In genomic region chr3:95893126-95893525, GRCm38 (mm10) we compare ENCODE assay signal across 8 mouse cellular contexts. TPM values are rescaled to one million over a fixed set of nuclear protein-coding genes. Genes with fewer than 3 reads are reported as not detected.
DNase-seq lines count a peak whose midpoint lies in the region; ATAC-seq and TF ChIP-seq lines count a peak whose summit lies in the region.

No protein-coding gene starts in this region.

- ATAC-seq in forebrain, embryonic 16.5 days, result peak; percentile 2; the same call in 1 of the 2 replicates
- no peak for ATAC-seq in liver, embryonic 11.5 days (replicated peaks; ENCODE audit: low FRiP score)
- 0 out of 2 replicates have a peak, but pooled peaks have one; percentile 5 for ATAC-seq in neural tube, embryonic 13.5 days (ENCODE audit: low read depth)

- H3K9me3 ChIP-seq in forebrain, embryonic 16.5 days (ENCODE audit: control insufficient read depth, low read length), result no peaks in the 10 kb centered on the region
- no peaks in the 10 kb centered on the region for H3K9me3 ChIP-seq in liver, embryonic 11.5 days (ENCODE audit: control insufficient read depth, low read length)
- H3K9me3 ChIP-seq in neural tube, embryonic 13.5 days, result no peaks in the 10 kb centered on the region

- WGBS in liver, adult 2 months, result 36% methylated on average over 7 of the region's 7 CpGs
- WGBS in forebrain, embryonic 16.5 days, result 28% methylated on average over 7 of the region's 7 CpGs
- WGBS in liver, embryonic 11.5 days, result 16% methylated on average over 7 of the region's 7 CpGs
- 12% methylated on average over 7 of the region's 7 CpGs for WGBS in neural tube, embryonic 13.5 days

- peak overlapping the region; percentile 4; the same call in 1 of the 2 replicates for H3K27ac ChIP-seq in liver, adult 2 months (replicated peaks; ENCODE audit: insufficient read depth, low read depth, low read length)
- H3K27ac ChIP-seq in forebrain, embryonic 16.5 days (ENCODE audit: low read length), result peak overlapping the region; percentile 71
- peak overlapping the region; percentile 65; the same call in 1 of the 2 replicates for H3K27ac ChIP-seq in liver, embryonic 11.5 days (ENCODE audit: low read depth, low read length)
- H3K27ac ChIP-seq in neural tube, embryonic 13.5 days (replicated peaks), result peak overlapping the region; percentile 83

- no peak for TF ChIP-seq POLR2A in liver, adult 2 months (IDR thresholded peaks at IDR 0.05; ENCODE audit: extremely low read depth, insufficient read depth, low read length)

- H3K4me3 ChIP-seq in liver, adult 2 months (ENCODE audit: insufficient read depth, low read depth, low read length), result peak overlapping the region; percentile 13; the same call in 1 of the 2 replicates
- H3K4me3 ChIP-seq in forebrain, embryonic 16.5 days (replicated peaks; ENCODE audit: low read length), result peak overlapping the region; percentile 75
- peak overlapping the region; percentile 66 for H3K4me3 ChIP-seq in liver, embryonic 11.5 days (ENCODE audit: low read depth, low read length)
- peak overlapping the region; percentile 76 for H3K4me3 ChIP-seq in neural tube, embryonic 13.5 days

- DNase-seq in liver, adult 2 months (ENCODE audit: extremely low read depth, low read depth, low spot score), result no peak
- no peak for DNase-seq in liver
- DNase-seq in liver, embryonic 11.5 days (ENCODE audit: low spot score), result no peak
- DNase-seq in layer of hippocampus, postnatal 14 days (ENCODE audit: low spot score in 2 of 2), result no peak
- DNase-seq in left cerebral cortex, postnatal 25 days (ENCODE audit: low spot score in 2 of 2), result no peak
- DNase-seq in adrenal gland, postnatal 25 days, result no peak

- peaks cover 8% of the 10 kb centered on the region for H3K4me1 ChIP-seq in liver, adult 2 months (ENCODE audit: control insufficient read depth, insufficient read depth, low read length)
- H3K4me1 ChIP-seq in forebrain, embryonic 16.5 days (replicated peaks; ENCODE audit: control insufficient read depth, insufficient read depth, low read length), result peaks cover 12% of the 10 kb centered on the region
- peaks cover 23% of the 10 kb centered on the region for H3K4me1 ChIP-seq in liver, embryonic 11.5 days (replicated peaks; ENCODE audit: control insufficient read depth, insufficient read depth, low read length)
- peaks cover 33% of the 10 kb centered on the region for H3K4me1 ChIP-seq in neural tube, embryonic 13.5 days (replicated peaks)

- H3K79me2 ChIP-seq in liver, adult 2 months (ENCODE audit: control insufficient read depth, insufficient read depth, low read length), result no peaks in the 10 kb centered on the region

- intact Hi-C loops in left cerebral cortex, postnatal 25 days (cut with DNase I), result loop anchor here (1.0 kb wide), 1 partner anchor 11 kb away; the partner anchor contains the start of gene Ciart

- TF ChIP-seq CTCF in liver, adult 2 months (IDR thresholded peaks at IDR 0.05; ENCODE audit: low read depth, low read length), result no peak

- H3K36me3 ChIP-seq in liver, adult 2 months (ENCODE audit: control insufficient read depth, insufficient read depth, low read length), result no peaks in the 10 kb centered on the region; the same call in 1 of the 2 replicates
- H3K36me3 ChIP-seq in forebrain, embryonic 16.5 days (ENCODE audit: control insufficient read depth, insufficient read depth), result no peaks in the 10 kb centered on the region
- no peaks in the 10 kb centered on the region for H3K36me3 ChIP-seq in liver, embryonic 11.5 days (ENCODE audit: control insufficient read depth, insufficient read depth, low read length)
- H3K36me3 ChIP-seq in neural tube, embryonic 13.5 days, result peaks cover 7% of the 10 kb centered on the region; the same call in 1 of the 2 replicates

- H3K9ac ChIP-seq in liver, adult 2 months (ENCODE audit: low read depth, low read length), result no peak overlapping the region
- peak overlapping the region; percentile 76 for H3K9ac ChIP-seq in forebrain, embryonic 16.5 days (replicated peaks; ENCODE audit: low read depth, low read length)
- peak overlapping the region; percentile 61 for H3K9ac ChIP-seq in liver, embryonic 11.5 days (ENCODE audit: low read depth, low read length)
- peak overlapping the region; percentile 65 for H3K9ac ChIP-seq in neural tube, embryonic 13.5 days

- peak overlapping the region; percentile 71 for H3K4me2 ChIP-seq in forebrain, embryonic 16.5 days (ENCODE audit: low read length)
- H3K4me2 ChIP-seq in liver, embryonic 11.5 days, result peak overlapping the region; percentile 81
- peak overlapping the region; percentile 90 for H3K4me2 ChIP-seq in neural tube, embryonic 13.5 days

- H3K27me3 ChIP-seq in liver, adult 2 months (ENCODE audit: control insufficient read depth, insufficient read depth, low read length), result no peaks in the 10 kb centered on the region
- no peaks in the 10 kb centered on the region for H3K27me3 ChIP-seq in forebrain, embryonic 16.5 days (replicated peaks; ENCODE audit: control insufficient read depth, insufficient read depth, low read length)
- no peaks in the 10 kb centered on the region for H3K27me3 ChIP-seq in liver, embryonic 11.5 days (replicated peaks; ENCODE audit: control insufficient read depth, insufficient read depth, low read length)
- no peaks in the 10 kb centered on the region for H3K27me3 ChIP-seq in neural tube, embryonic 13.5 days

RNA-seq across cellular contexts. Expression of gene Aph1a, which starts 0.6 kb away (rescaled TPM):
- 36.2 and 43.2 TPM in 2 replicates for total RNA-seq in liver, adult 2 months (2014; rRNA removed)
- polyA plus RNA-seq in liver, adult 2 months (2012; rRNA removed), result 181 and 255 TPM in 2 replicates
- 35.6 and 35.9 TPM in 2 replicates for polyA plus RNA-seq in forebrain, embryonic 16.5 days (2015; fragmentation: Nextera tagmentation; extraction: Ambion mirVana)
- 34.3 and 35.1 TPM in 2 replicates for polyA plus RNA-seq in liver, embryonic 11.5 days (2014; fragmentation: Nextera tagmentation; extraction: Ambion mirVana)
- 27.3 and 33.3 TPM in 2 replicates for polyA plus RNA-seq in neural tube, embryonic 13.5 days (2015; fragmentation: Nextera tagmentation; extraction: Ambion mirVana)
- total RNA-seq in layer of hippocampus, postnatal 14 days (2021), result 10 to 100 TPM; 76.1 to 83.5 TPM
- 10 to 100 TPM; 69.0 to 78.5 TPM for total RNA-seq in left cerebral cortex, postnatal 25 days (2021)
- 93.3 and 145 TPM in 2 replicates for total RNA-seq in adrenal gland, postnatal 25 days (2021)

RNA-seq across cellular contexts. Expression of gene BC028528, which starts 1.3 kb away (rescaled TPM):
- 3.7 and 5.3 TPM in 2 replicates for total RNA-seq in liver, adult 2 months (2014; rRNA removed)
- 0.72 and 0.98 TPM in 2 replicates for polyA plus RNA-seq in liver, adult 2 months (2012; rRNA removed)
- 13.8 and 14.4 TPM in 2 replicates for polyA plus RNA-seq in forebrain, embryonic 16.5 days (2015; fragmentation: Nextera tagmentation; extraction: Ambion mirVana)
- 9.5 and 13.5 TPM in 2 replicates for polyA plus RNA-seq in liver, embryonic 11.5 days (2014; fragmentation: Nextera tagmentation; extraction: Ambion mirVana)
- 21.9 and 24.1 TPM in 2 replicates for polyA plus RNA-seq in neural tube, embryonic 13.5 days (2015; fragmentation: Nextera tagmentation; extraction: Ambion mirVana)
- 1 to 10 TPM; 6.4 to 9.6 TPM for total RNA-seq in layer of hippocampus, postnatal 14 days (2021)
- total RNA-seq in left cerebral cortex, postnatal 25 days (2021), result 1 to 10 TPM; 4.5 to 5.8 TPM
- 9.3 and 10.3 TPM in 2 replicates for total RNA-seq in adrenal gland, postnatal 25 days (2021)

RNA-seq across cellular contexts. Expression of gene Ciart, which starts 11.1 kb away (rescaled TPM):
- 9.2 and 19.5 TPM in 2 replicates for total RNA-seq in liver, adult 2 months (2014; rRNA removed)
- 1.4 and 1.7 TPM in 2 replicates for polyA plus RNA-seq in liver, adult 2 months (2012; rRNA removed)
- polyA plus RNA-seq in forebrain, embryonic 16.5 days (2015; fragmentation: Nextera tagmentation; extraction: Ambion mirVana), result 4.1 and 5.7 TPM in 2 replicates
- 7.9 and 8.1 TPM in 2 replicates for polyA plus RNA-seq in liver, embryonic 11.5 days (2014; fragmentation: Nextera tagmentation; extraction: Ambion mirVana)
- polyA plus RNA-seq in neural tube, embryonic 13.5 days (2015; fragmentation: Nextera tagmentation; extraction: Ambion mirVana), result 3.9 and 5.1 TPM in 2 replicates
- 10 to 100 TPM; 10.1 to 10.9 TPM for total RNA-seq in layer of hippocampus, postnatal 14 days (2021)
- 10 to 100 TPM; 13.0 to 21.3 TPM for total RNA-seq in left cerebral cortex, postnatal 25 days (2021)
- 7.9 and 8.3 TPM in 2 replicates for total RNA-seq in adrenal gland, postnatal 25 days (2021)

RNA-seq across cellular contexts. Expression of gene Car14, which starts 11.4 kb away (rescaled TPM):
- 24.5 and 35.6 TPM in 2 replicates for total RNA-seq in liver, adult 2 months (2014; rRNA removed)
- 47.9 and 56.8 TPM in 2 replicates for polyA plus RNA-seq in liver, adult 2 months (2012; rRNA removed)
- polyA plus RNA-seq in forebrain, embryonic 16.5 days (2015; fragmentation: Nextera tagmentation; extraction: Ambion mirVana), result 9.4 and 10.2 TPM in 2 replicates
- 27.4 and 28.9 TPM in 2 replicates for polyA plus RNA-seq in liver, embryonic 11.5 days (2014; fragmentation: Nextera tagmentation; extraction: Ambion mirVana)
- 1.4 and 2.7 TPM in 2 replicates for polyA plus RNA-seq in neural tube, embryonic 13.5 days (2015; fragmentation: Nextera tagmentation; extraction: Ambion mirVana)
- total RNA-seq in layer of hippocampus, postnatal 14 days (2021), result 10 to 100 TPM in 1 of 2 experiments, 1 to 10 TPM in 1; 6.8 to 11.9 TPM
- total RNA-seq in left cerebral cortex, postnatal 25 days (2021), result 10 to 100 TPM in 1 of 2 experiments, 1 to 10 TPM in 1; 9.3 to 10.1 TPM
- 2.7 and 5.7 TPM in 2 replicates for total RNA-seq in adrenal gland, postnatal 25 days (2021)

RNA-seq across cellular contexts. Expression of gene Mrps21, which starts 21.8 kb away (rescaled TPM):
- 137 and 205 TPM in 2 replicates for total RNA-seq in liver, adult 2 months (2014; rRNA removed)
- 39.6 and 49.3 TPM in 2 replicates for polyA plus RNA-seq in liver, adult 2 months (2012; rRNA removed)
- 243 and 277 TPM in 2 replicates for polyA plus RNA-seq in forebrain, embryonic 16.5 days (2015; fragmentation: Nextera tagmentation; extraction: Ambion mirVana)
- polyA plus RNA-seq in liver, embryonic 11.5 days (2014; fragmentation: Nextera tagmentation; extraction: Ambion mirVana), result 311 and 340 TPM in 2 replicates
- 327 and 348 TPM in 2 replicates for polyA plus RNA-seq in neural tube, embryonic 13.5 days (2015; fragmentation: Nextera tagmentation; extraction: Ambion mirVana)
- total RNA-seq in layer of hippocampus, postnatal 14 days (2021), result 100 to 1,000 TPM; 134 to 162 TPM
- total RNA-seq in left cerebral cortex, postnatal 25 days (2021), result 100 to 1,000 TPM; 153 to 158 TPM
- 272 and 279 TPM in 2 replicates for total RNA-seq in adrenal gland, postnatal 25 days (2021)

Comparison
In these comparisons a context has a peak if more than half of its experiments do, and no peak if none do; other contexts are left out.
1. H3K27ac ChIP-seq: peak in every context shown above with its lines; median percentile 83 in neural tube, embryonic 13.5 days; 71 in forebrain, embryonic 16.5 days; 65 in liver, embryonic 11.5 days; 4 in liver, adult 2 months.
2. H3K4me3 ChIP-seq: peak in every context shown above with its lines; median percentile 76 in neural tube, embryonic 13.5 days; 75 in forebrain, embryonic 16.5 days; 66 in liver, embryonic 11.5 days; 13 in liver, adult 2 months.